Mouse (Mus musculus): ENCODE data around the gene Tenm4. TPM values are rescaled to one million over a fixed set of nuclear protein-coding genes. Genes with fewer than 3 reads are reported as not detected.

Tenm4 gene
- polyA plus RNA-seq, 1 experiment from 2014 or later: 31.3 TPM

DNA sequence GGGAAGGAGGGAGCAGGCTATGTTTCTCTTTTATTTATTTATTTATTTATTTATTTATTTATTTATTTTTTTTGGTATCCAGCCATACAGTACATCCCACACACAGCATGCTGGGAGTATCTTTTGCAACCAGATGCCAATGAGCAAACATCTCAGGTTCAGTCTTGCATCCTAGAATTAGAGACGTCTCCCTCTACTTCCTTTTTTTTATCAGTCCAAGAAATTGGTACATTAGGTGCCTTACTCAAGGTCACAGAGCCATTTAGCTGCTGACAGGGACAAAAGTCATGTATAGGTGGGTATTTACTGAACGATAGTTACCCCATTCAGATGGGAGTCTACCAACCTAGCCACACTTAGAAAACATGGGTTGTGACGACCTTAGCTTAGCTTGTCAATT is 517.1 kb downstream of the Tenm4 start:
- Histone ChIP-seq H3K27me3 (replicated peaks; ENCODE audit: control insufficient read depth, insufficient read depth, low read length) (no peaks in the 10 kb centered on the region), H3K36me3 (ENCODE audit: control insufficient read depth, insufficient read depth, low read length) (no peaks in the 10 kb centered on the region), H3K9me3 (ENCODE audit: control insufficient read depth, low read length) (no peaks in the 10 kb centered on the region), H3K4me3 (ENCODE audit: low read depth, low read length) (no peak overlapping the region), H3K9ac (ENCODE audit: low read depth, low read length) (no peak overlapping the region), H3K4me2 (ENCODE audit: low read depth, low read length) (no peak overlapping the region), H3K4me1 (ENCODE audit: control insufficient read depth, insufficient read depth, low read length) (no peaks in the 10 kb centered on the region), H3K27ac (replicated peaks; ENCODE audit: low read depth, low read length) (no peak overlapping the region)
- ATAC-seq (ENCODE audit: low read depth): no peak
- 82% methylated on average over 3 of the region's 3 CpGs for WGBS
- DNase-seq (ENCODE audit: low spot score): no peak

DNA sequence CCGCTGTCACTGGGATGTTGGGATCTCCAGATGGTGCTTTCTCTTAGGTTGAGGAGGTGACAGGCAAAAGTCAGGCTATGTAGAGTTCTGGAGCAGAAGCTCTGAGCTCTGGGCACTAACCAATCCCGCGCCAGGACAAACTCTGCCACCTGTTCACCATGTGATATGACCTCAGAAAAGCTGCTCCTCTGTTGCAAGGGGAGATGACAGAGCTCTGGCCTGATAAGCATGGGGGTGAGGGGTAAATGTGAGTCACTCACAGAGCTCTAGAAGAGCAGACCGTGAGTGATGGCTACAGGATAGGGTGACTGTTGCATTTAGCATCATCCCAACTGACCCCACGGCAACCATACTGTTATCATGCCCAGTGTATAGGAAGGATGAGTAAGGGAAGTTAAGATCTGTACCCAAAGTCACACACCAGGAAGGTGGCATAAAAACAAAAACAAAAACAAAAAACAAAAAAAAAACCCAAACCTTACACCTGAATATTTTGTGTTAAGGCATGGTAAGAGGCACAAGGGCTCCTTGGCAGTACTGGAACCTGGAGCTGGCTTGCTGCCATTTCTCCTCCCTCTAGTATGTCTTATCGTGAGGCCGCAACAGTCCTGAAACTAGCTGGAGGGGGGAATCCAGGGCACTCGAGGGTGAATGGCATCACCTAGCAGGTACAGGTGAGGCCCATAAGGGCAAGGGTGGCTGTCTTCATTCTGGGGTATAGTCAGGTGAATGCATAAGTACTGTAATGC is 530.2 kb downstream of the Tenm4 start:
- Histone ChIP-seq H3K4me1 (ENCODE audit: control insufficient read depth, insufficient read depth, low read length) (no peaks in the 10 kb centered on the region), H3K27ac (replicated peaks; ENCODE audit: low read depth, low read length) (no peak overlapping the region), H3K4me2 (ENCODE audit: low read depth, low read length) (no peak overlapping the region), H3K27me3 (replicated peaks; ENCODE audit: control insufficient read depth, insufficient read depth, low read length) (no peaks in the 10 kb centered on the region), H3K9ac (ENCODE audit: low read depth, low read length) (no peak overlapping the region), H3K4me3 (ENCODE audit: low read depth, low read length) (no peak overlapping the region), H3K9me3 (ENCODE audit: control insufficient read depth, low read length) (no peaks in the 10 kb centered on the region), H3K36me3 (ENCODE audit: control insufficient read depth, insufficient read depth, low read length) (peaks cover 6% of the 10 kb centered on the region)
- DNase-seq (ENCODE audit: low spot score): no peak
- ATAC-seq (ENCODE audit: low read depth): no peak
- 77% methylated on average over 8 of the region's 8 CpGs for WGBS

DNA sequence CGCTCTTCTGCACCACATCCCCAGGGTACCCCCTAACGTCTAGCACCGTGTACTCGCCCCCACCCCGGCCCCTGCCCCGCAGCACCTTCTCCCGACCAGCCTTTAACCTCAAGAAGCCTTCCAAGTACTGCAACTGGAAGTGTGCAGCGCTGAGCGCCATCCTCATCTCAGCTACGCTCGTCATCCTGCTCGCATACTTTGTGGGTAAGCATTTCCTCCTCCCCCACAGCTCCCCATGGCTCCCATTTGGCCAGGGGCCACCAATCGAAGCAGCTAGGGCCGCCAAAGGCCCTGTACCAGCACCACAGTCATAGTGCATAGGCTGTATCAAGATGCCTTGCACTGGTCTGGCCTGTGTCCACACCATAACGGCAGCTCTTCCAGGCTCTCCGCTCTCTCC is 532.9 kb downstream of the Tenm4 start:
- DNase-seq (ENCODE audit: low spot score): no peak
- Histone ChIP-seq H3K4me2 (ENCODE audit: low read depth, low read length) (no peak overlapping the region), H3K4me1 (ENCODE audit: control insufficient read depth, insufficient read depth, low read length) (no peaks in the 10 kb centered on the region), H3K9ac (ENCODE audit: low read depth, low read length) (no peak overlapping the region), H3K27me3 (replicated peaks; ENCODE audit: control insufficient read depth, insufficient read depth, low read length) (no peaks in the 10 kb centered on the region), H3K27ac (replicated peaks; ENCODE audit: low read depth, low read length) (no peak overlapping the region), H3K4me3 (ENCODE audit: low read depth, low read length) (no peak overlapping the region), H3K36me3 (ENCODE audit: control insufficient read depth, insufficient read depth, low read length) (peaks cover 6% of the 10 kb centered on the region), H3K9me3 (ENCODE audit: control insufficient read depth, low read length) (no peaks in the 10 kb centered on the region)
- peak; percentile 44; the same call in 1 of the 2 replicates for ATAC-seq (ENCODE audit: low read depth)
- WGBS: 81% methylated on average over 16 of the region's 16 CpGs

- Histone ChIP-seq H3K27ac (replicated peaks; ENCODE audit: low read depth, low read length) (no peak overlapping the region), H3K4me2 (ENCODE audit: low read depth, low read length) (no peak overlapping the region), H3K4me3 (ENCODE audit: low read depth, low read length) (no peak overlapping the region), H3K9ac (ENCODE audit: low read depth, low read length) (no peak overlapping the region), H3K4me1 (ENCODE audit: control insufficient read depth, insufficient read depth, low read length) (peaks cover 11% of the 10 kb centered on the region), H3K27me3 (replicated peaks; ENCODE audit: control insufficient read depth, insufficient read depth, low read length) (no peaks in the 10 kb centered on the region), H3K9me3 (ENCODE audit: control insufficient read depth, low read length) (no peaks in the 10 kb centered on the region), H3K36me3 (ENCODE audit: control insufficient read depth, insufficient read depth, low read length) (peaks cover 6% of the 10 kb centered on the region)
- WGBS: 87% methylated on average over 8 of the region's 8 CpGs
- ATAC-seq (ENCODE audit: low read depth) (no peak), DNase-seq (ENCODE audit: low spot score) (no peak)
These were observed 534.5 kb downstream of the Tenm4 start for GRCm38 (mm10) chr7:96705307-96706129.

GRCm38 (mm10) chr7:96706531-96706930 is 535.5 kb downstream of the Tenm4 start:
- no peak for ATAC-seq (ENCODE audit: low read depth)

GRCm38 (mm10) chr7:96707112-96707511 is 536.1 kb downstream of the Tenm4 start:
- no peak overlapping the region for H3K4me2 ChIP-seq (ENCODE audit: low read depth, low read length)
- WGBS: 79% methylated on average over 2 of the region's 2 CpGs
- H3K9me3 ChIP-seq (ENCODE audit: control insufficient read depth, low read length): no peaks in the 10 kb centered on the region
- no peak for ATAC-seq (ENCODE audit: low read depth)
- no peak overlapping the region for H3K9ac ChIP-seq (ENCODE audit: low read depth, low read length)
- H3K27ac ChIP-seq (replicated peaks; ENCODE audit: low read depth, low read length): no peak overlapping the region
- no peak overlapping the region for H3K4me3 ChIP-seq (ENCODE audit: low read depth, low read length)
- peaks cover 6% of the 10 kb centered on the region for H3K36me3 ChIP-seq (ENCODE audit: control insufficient read depth, insufficient read depth, low read length)
- H3K27me3 ChIP-seq (replicated peaks; ENCODE audit: control insufficient read depth, insufficient read depth, low read length): no peaks in the 10 kb centered on the region
- DNase-seq (ENCODE audit: low spot score): no peak
- peaks cover 11% of the 10 kb centered on the region for H3K4me1 ChIP-seq (ENCODE audit: control insufficient read depth, insufficient read depth, low read length)

More at GRCm38 (mm10) chr7:96706531-96706930, 535.5 kb downstream of the Tenm4 start:
- Histone ChIP-seq H3K4me3 (ENCODE audit: low read depth, low read length) (no peak overlapping the region), H3K27me3 (replicated peaks; ENCODE audit: control insufficient read depth, insufficient read depth, low read length) (no peaks in the 10 kb centered on the region), H3K4me1 (ENCODE audit: control insufficient read depth, insufficient read depth, low read length) (peaks cover 11% of the 10 kb centered on the region), H3K4me2 (ENCODE audit: low read depth, low read length) (no peak overlapping the region), H3K27ac (replicated peaks; ENCODE audit: low read depth, low read length) (no peak overlapping the region), H3K36me3 (ENCODE audit: control insufficient read depth, insufficient read depth, low read length) (peaks cover 6% of the 10 kb centered on the region), H3K9me3 (ENCODE audit: control insufficient read depth, low read length) (no peaks in the 10 kb centered on the region), H3K9ac (ENCODE audit: low read depth, low read length) (no peak overlapping the region)
- no peak for DNase-seq (ENCODE audit: low spot score)
- 88% methylated on average over 7 of the region's 7 CpGs for WGBS

DNA sequence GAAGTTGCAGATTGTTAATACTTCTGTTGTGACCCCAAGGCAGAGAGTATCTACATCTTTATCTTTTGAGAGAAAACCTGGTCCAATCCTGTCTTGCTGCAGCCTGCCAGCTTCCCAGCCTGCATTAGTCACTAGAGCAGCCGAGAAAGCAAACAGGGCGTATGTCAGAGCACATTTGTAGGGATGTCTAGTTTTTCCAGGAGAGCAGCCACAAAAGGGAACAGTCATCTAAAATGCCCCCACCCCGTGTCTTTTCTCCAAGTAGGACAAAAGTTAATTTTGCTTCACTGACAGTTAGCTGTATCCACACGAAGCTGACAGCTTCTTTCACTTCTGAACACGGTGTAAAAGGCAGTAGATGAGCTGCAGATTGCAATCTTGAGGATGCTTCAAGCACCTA is 537.0 kb downstream of the Tenm4 start:
- DNase-seq (ENCODE audit: low spot score) (no peak), ATAC-seq (ENCODE audit: low read depth) (no peak)
- H3K36me3 ChIP-seq (ENCODE audit: control insufficient read depth, insufficient read depth, low read length): peaks cover 6% of the 10 kb centered on the region
- H3K9ac ChIP-seq (ENCODE audit: low read depth, low read length): no peak overlapping the region
- H3K4me3 ChIP-seq (ENCODE audit: low read depth, low read length): no peak overlapping the region
- H3K4me1 ChIP-seq (ENCODE audit: control insufficient read depth, insufficient read depth, low read length): peaks cover 11% of the 10 kb centered on the region
- H3K27me3 ChIP-seq (replicated peaks; ENCODE audit: control insufficient read depth, insufficient read depth, low read length): no peaks in the 10 kb centered on the region
- WGBS: 75% methylated on average over 5 of the region's 5 CpGs
- no peak overlapping the region for H3K27ac ChIP-seq (replicated peaks; ENCODE audit: low read depth, low read length)
- H3K9me3 ChIP-seq (ENCODE audit: control insufficient read depth, low read length): no peaks in the 10 kb centered on the region
- H3K4me2 ChIP-seq (ENCODE audit: low read depth, low read length): no peak overlapping the region

DNA sequence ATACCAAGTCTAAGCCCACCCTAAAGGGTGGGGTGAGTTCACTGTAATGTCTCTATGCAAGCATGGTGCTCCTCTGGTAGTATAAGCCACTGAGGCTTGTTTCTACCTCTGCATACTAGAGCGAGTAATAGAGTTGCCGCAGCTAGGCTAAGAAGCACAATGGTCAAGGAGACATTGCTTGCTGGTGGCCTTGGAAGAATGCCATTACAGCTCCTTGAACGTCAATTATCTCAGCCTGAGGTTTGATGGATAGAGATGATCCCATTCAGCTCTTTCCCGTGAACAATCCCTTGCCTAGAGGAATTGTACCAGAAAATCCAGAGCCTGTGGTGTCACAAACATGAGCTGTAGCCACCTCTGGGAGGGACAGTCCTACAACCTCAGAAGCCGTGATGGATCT is 537.5 kb downstream of the Tenm4 start:
- no peak overlapping the region for H3K4me2 ChIP-seq (ENCODE audit: low read depth, low read length)
- no peak overlapping the region for H3K4me3 ChIP-seq (ENCODE audit: low read depth, low read length)
- DNase-seq (ENCODE audit: low spot score) (no peak), ATAC-seq (ENCODE audit: low read depth) (no peak)
- no peak overlapping the region for H3K9ac ChIP-seq (ENCODE audit: low read depth, low read length)
- H3K36me3 ChIP-seq (ENCODE audit: control insufficient read depth, insufficient read depth, low read length): peaks cover 6% of the 10 kb centered on the region
- H3K9me3 ChIP-seq (ENCODE audit: control insufficient read depth, low read length): no peaks in the 10 kb centered on the region
- H3K27ac ChIP-seq (replicated peaks; ENCODE audit: low read depth, low read length): no peak overlapping the region
- H3K27me3 ChIP-seq (replicated peaks; ENCODE audit: control insufficient read depth, insufficient read depth, low read length): no peaks in the 10 kb centered on the region
- 79% methylated on average over 5 of the region's 5 CpGs for WGBS
- peaks cover 11% of the 10 kb centered on the region for H3K4me1 ChIP-seq (ENCODE audit: control insufficient read depth, insufficient read depth, low read length)
